8 mouse cellular contexts compared by ENCODE assay signal in genomic region chr10:75666451-75667030, GRCm38 (mm10). TPM values are rescaled to one million over a fixed set of nuclear protein-coding genes. Genes with fewer than 3 reads are reported as not detected.
DNase-seq lines count a peak whose midpoint lies in the region; ATAC-seq and TF ChIP-seq lines count a peak whose summit lies in the region.

No protein-coding gene starts in this region.

- TF ChIP-seq CTCF in cerebellum, adult 2 months (IDR thresholded peaks at IDR 0.05; ENCODE audit: borderline replicate concordance, insufficient read depth, low read depth, low read length) = no peak

- H3K4me3 ChIP-seq in cerebellum, adult 2 months (replicated peaks; ENCODE audit: insufficient read depth, low read depth, low read length) = peak overlapping the region; percentile 87
- peak overlapping the region; percentile 60 for H3K4me3 ChIP-seq in lung, embryonic 16.5 days (ENCODE audit: low read length)
- peak overlapping the region; percentile 57 for H3K4me3 ChIP-seq in forebrain, embryonic 15.5 days
- peak overlapping the region; percentile 64 for H3K4me3 ChIP-seq in midbrain, embryonic 10.5 days

- no peak for ATAC-seq in cerebellum, adult (ENCODE audit: insufficient number of reproducible peaks, low FRiP score, low TSS enrichment)
- no peak for ATAC-seq in lung, embryonic 16.5 days (ENCODE audit: low read depth)
- no peak for ATAC-seq in forebrain, embryonic 15.5 days (replicated peaks)

- peak overlapping the region; percentile 84 for H3K4me2 ChIP-seq in lung, embryonic 16.5 days (ENCODE audit: low read depth, low read length)
- peak overlapping the region; percentile 96 for H3K4me2 ChIP-seq in forebrain, embryonic 15.5 days (replicated peaks)

- H3K9ac ChIP-seq in lung, embryonic 16.5 days (ENCODE audit: low read length) = peak overlapping the region; percentile 73
- peak overlapping the region; percentile 62 for H3K9ac ChIP-seq in forebrain, embryonic 15.5 days (replicated peaks)

- no peaks in the 10 kb centered on the region for H3K9me3 ChIP-seq in lung, embryonic 16.5 days (ENCODE audit: control insufficient read depth, low read length)
- no peaks in the 10 kb centered on the region for H3K9me3 ChIP-seq in forebrain, embryonic 15.5 days
- no peaks in the 10 kb centered on the region for H3K9me3 ChIP-seq in midbrain, embryonic 10.5 days (replicated peaks)

- H3K27ac ChIP-seq in cerebellum, adult 2 months (ENCODE audit: insufficient read depth, low read length) = peak overlapping the region; percentile 97
- peak overlapping the region; percentile 81 for H3K27ac ChIP-seq in lung, embryonic 16.5 days (ENCODE audit: low read length)
- peak overlapping the region; percentile 83 for H3K27ac ChIP-seq in forebrain, embryonic 15.5 days (replicated peaks)
- H3K27ac ChIP-seq in midbrain, embryonic 10.5 days (replicated peaks) = 0 out of 2 replicates have a peak overlapping the region, but pooled peaks have one; percentile 3

- H3K27me3 ChIP-seq in cerebellum, adult 2 months (ENCODE audit: control insufficient read depth, insufficient read depth, low read length) = no peaks in the 10 kb centered on the region
- H3K27me3 ChIP-seq in lung, embryonic 16.5 days (ENCODE audit: control insufficient read depth, insufficient read depth, low read depth, low read length) = no peaks in the 10 kb centered on the region
- H3K27me3 ChIP-seq in forebrain, embryonic 15.5 days = peaks cover 3% of the 10 kb centered on the region; the same call in 1 of the 2 replicates
- H3K27me3 ChIP-seq in midbrain, embryonic 10.5 days (ENCODE audit: low read depth, poor library complexity, severe bottlenecking) = peaks cover 40% of the 10 kb centered on the region

- H3K36me3 ChIP-seq in lung, embryonic 16.5 days (ENCODE audit: control insufficient read depth, insufficient read depth, low read length) = no peaks in the 10 kb centered on the region
- peaks cover 6% of the 10 kb centered on the region for H3K36me3 ChIP-seq in forebrain, embryonic 15.5 days
- H3K36me3 ChIP-seq in midbrain, embryonic 10.5 days = peaks cover 48% of the 10 kb centered on the region

- 10% methylated on average over 4 of the region's 4 CpGs for WGBS in cerebellum, adult 2 months
- WGBS in lung, embryonic 16.5 days = 33% methylated on average over 4 of the region's 4 CpGs
- 19% methylated on average over 4 of the region's 4 CpGs for WGBS in forebrain, embryonic 15.5 days
- 35% methylated on average over 4 of the region's 4 CpGs for WGBS in midbrain, embryonic 10.5 days

- peak; percentile 58 to 61 for DNase-seq in cerebellum, adult 2 months
- DNase-seq in lung, adult 18-20 months = no peak
- DNase-seq in midbrain, embryonic 10.5 days (ENCODE audit: low spot score) = no peak
- DNase-seq in spleen, postnatal 14 days (ENCODE audit: low spot score in 2 of 2) = no peak
- DNase-seq in urinary bladder, postnatal 25 days (ENCODE audit: low spot score) = no peak

- no peak for TF ChIP-seq POLR2A in cerebellum, adult 2 months (IDR thresholded peaks at IDR 0.05; ENCODE audit: borderline replicate concordance, insufficient read depth, low read length)

- H3K4me1 ChIP-seq in cerebellum, adult 2 months (ENCODE audit: control insufficient read depth, insufficient read depth, low read length) = peaks cover 48% of the 10 kb centered on the region
- peaks cover 9% of the 10 kb centered on the region for H3K4me1 ChIP-seq in lung, embryonic 16.5 days (replicated peaks; ENCODE audit: control insufficient read depth, insufficient read depth, low read length)
- peaks cover 41% of the 10 kb centered on the region for H3K4me1 ChIP-seq in forebrain, embryonic 15.5 days
- peaks cover 26% of the 10 kb centered on the region for H3K4me1 ChIP-seq in midbrain, embryonic 10.5 days

RNA-seq across cellular contexts. Expression of gene Susd2, which starts 22.7 kb away (rescaled TPM):
- 18.5 and 22.0 TPM in 2 replicates for polyA plus RNA-seq in cerebellum, adult 2 months (2012; rRNA removed)
- 11.0 and 13.0 TPM in 2 replicates for polyA plus RNA-seq in lung, embryonic 16.5 days (2015; fragmentation: Nextera tagmentation; extraction: Ambion mirVana)
- polyA plus RNA-seq in forebrain, embryonic 15.5 days (2015; fragmentation: Nextera tagmentation; extraction: Ambion mirVana) = 1.0 and 1.4 TPM in 2 replicates
- 1.6 and 1.9 TPM in 2 replicates for polyA plus RNA-seq in midbrain, embryonic 10.5 days (2016; fragmentation: Nextera tagmentation; extraction: Ambion mirVana)

Comparison
In these comparisons a context has a peak if more than half of its experiments do, and no peak if none do; other contexts are left out.
1. DNase-seq: peak in cerebellum, adult 2 months (2 of 2); none in lung, adult 18-20 months (0 of 2), midbrain, embryonic 10.5 days (single experiment), spleen, postnatal 14 days (0 of 2) and urinary bladder, postnatal 25 days (single experiment).
2. H3K27ac ChIP-seq: peak in every context shown above with its lines; median percentile 97 in cerebellum, adult 2 months; 83 in forebrain, embryonic 15.5 days; 81 in lung, embryonic 16.5 days; 3 in midbrain, embryonic 10.5 days.
3. Peak in every context shown above with its lines, with median percentiles within 50 percentile points of each other: H3K4me3 ChIP-seq.